Comparison of ENCODE assay signal across 8 mouse cellular contexts in genomic region chr13:101811882-101812281, GRCm38 (mm10). TPM values are rescaled to one million over a fixed set of nuclear protein-coding genes. Genes with fewer than 3 reads are reported as not detected.
DNase-seq lines count a peak whose midpoint lies in the region; ATAC-seq and TF ChIP-seq lines count a peak whose summit lies in the region.

No protein-coding gene starts in this region.

- ATAC-seq in liver, postnatal 0 days, result no peak

- no peak overlapping the region for H3K27ac ChIP-seq in liver, postnatal 0 days (ENCODE audit: low read depth)

- no peak overlapping the region for H3K4me3 ChIP-seq in liver, postnatal 0 days (ENCODE audit: low read depth, low read length)

- DNase-seq in liver, postnatal 0 days, result no peak
- DNase-seq in liver, result no peak
- DNase-seq in cerebellum, postnatal 10 days, result peak; percentile 30 to 45
- peak; percentile 47 to 52 for DNase-seq in heart, postnatal 10 days
- peak; percentile 41 to 80 for DNase-seq in layer of hippocampus, postnatal 14 days (ENCODE audit: low spot score in 2 of 2)
- peak; percentile 54 for DNase-seq in mesoderm, embryonic 11.5 days (ENCODE audit: low read depth, low spot score)
- peak; percentile 66 for DNase-seq in testis, postnatal 14 days (ENCODE audit: low spot score)
- no peak for DNase-seq in c-Kit-positive CD71-positive TER-119-positive erythroid progenitor cells, embryonic 14.5 days (ENCODE audit: low spot score)

- H3K36me3 ChIP-seq in liver, postnatal 0 days (replicated peaks; ENCODE audit: insufficient read depth, low read length), result no peaks in the 10 kb centered on the region

- no peaks in the 10 kb centered on the region for H3K4me1 ChIP-seq in liver, postnatal 0 days (ENCODE audit: insufficient read depth)

- TF ChIP-seq CTCF in liver, postnatal 0 days (IDR thresholded peaks at IDR 0.05; ENCODE audit: low read depth), result no peak

- 45% methylated on average over 9 of the region's 9 CpGs for WGBS in liver, postnatal 0 days (ENCODE audit: insufficient replicate concordance)

- peak; percentile 31 for TF ChIP-seq EP300 in liver, postnatal 0 days (IDR thresholded peaks at IDR 0.05; ENCODE audit: low read depth)

- H3K9me3 ChIP-seq in liver, postnatal 0 days (ENCODE audit: low read length), result no peaks in the 10 kb centered on the region

- intact Hi-C loops in heart, postnatal 10 days (cut with DNase I), result no loop called here

- H3K9ac ChIP-seq in liver, postnatal 0 days (replicated peaks), result no peak overlapping the region

- no peaks in the 10 kb centered on the region for H3K27me3 ChIP-seq in liver, postnatal 0 days (ENCODE audit: insufficient read depth, low read length)

- H3K4me2 ChIP-seq in liver, postnatal 0 days (ENCODE audit: low read depth, low read length), result no peak overlapping the region

RNA-seq across cellular contexts. Expression of gene Pik3r1, which starts 43.9 kb away (rescaled TPM):
- 18.0 and 18.5 TPM in 2 replicates for polyA plus RNA-seq in liver, postnatal 0 days (2015; fragmentation: Nextera tagmentation; extraction: Ambion mirVana)
- 10 to 100 TPM; 42.0 to 84.3 TPM for total RNA-seq in heart, postnatal 10 days (2021)
- total RNA-seq in layer of hippocampus, postnatal 14 days (2021), result 100 to 1,000 TPM in 1 of 2 experiments, 10 to 100 TPM in 1; 98.7 to 102 TPM

Comparison
In these comparisons a context has a peak if more than half of its experiments do, and no peak if none do; other contexts are left out.
1. DNase-seq: peak in cerebellum, postnatal 10 days (2 of 2), heart, postnatal 10 days (2 of 2), layer of hippocampus, postnatal 14 days (2 of 2), mesoderm, embryonic 11.5 days (single experiment) and testis, postnatal 14 days (single experiment); none in liver, postnatal 0 days (single experiment), liver (single experiment) and c-Kit-positive CD71-positive TER-119-positive erythroid progenitor cells, embryonic 14.5 days (single experiment).